Mouse (Mus musculus) MN1 (cell line): Measurements from ENCODE around the gene Vmn2r78.
"Not testable (repeated sequence)": the region's sequence is repeated elsewhere in the genome, so short reads cannot be mapped to it uniquely, and the experiment has no call there.

Experiments
- DNase-seq: peaks from one replicate; pipeline ENCODE4 v3.0.0-alpha.2; 2016; ENCODE audit warnings: low spot score

The Vmn2r78 gene

GRCm38 (mm10) chr7:86914794-86915193 is at the start of gene Vmn2r78:
Gene Vmn2r78, plus strand, starts transcription at chr7:86915094.
- not testable (repeated sequence) for DNase-seq

GRCm38 (mm10) chr7:86889470-86890469 is 25.1 kb upstream of the Vmn2r78 start:
- DNase-seq = no peak

GRCm38 (mm10) chr7:86937288-86937687 is 22.4 kb downstream of the Vmn2r78 start:
- no peak for DNase-seq

- no peak for DNase-seq
Observed at GRCm38 (mm10) chr7:86994700-86995099, 79.8 kb downstream of the Vmn2r78 start.

GRCm38 (mm10) chr7:86995815-86996214 is 80.9 kb downstream of the Vmn2r78 start, which contains the start of gene Vmn2r79:
Gene Vmn2r79, plus strand, starts transcription at chr7:86996115.
- DNase-seq = not testable (repeated sequence)
